Comparison of ENCODE assay signal across 31 mouse cellular contexts in the genomic region with DNA sequence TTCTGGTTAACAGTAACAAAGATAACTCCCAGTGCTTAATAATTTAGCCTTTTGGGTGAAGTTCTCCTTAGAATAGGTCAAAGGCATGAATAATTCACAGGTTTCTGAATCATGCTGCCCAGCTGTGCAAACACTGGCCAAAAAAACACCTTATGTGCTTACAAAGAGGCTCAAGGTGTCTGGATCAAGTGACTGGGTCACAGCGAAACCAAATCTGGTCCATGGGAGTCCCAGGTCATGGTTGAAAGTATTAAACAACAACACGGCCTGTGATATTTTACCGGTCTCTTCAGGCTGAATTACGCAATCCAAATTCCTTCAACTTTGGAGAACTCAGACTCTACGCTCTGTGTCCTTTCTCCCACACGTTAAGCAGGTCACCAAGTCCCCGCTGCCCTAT. TPM values are rescaled to one million over a fixed set of nuclear protein-coding genes. Genes with fewer than 3 reads are reported as not detected.
DNase-seq lines count a peak whose midpoint lies in the region; TF ChIP-seq lines count a peak whose summit lies in the region.
"Had no signal": no experiment of that assay in that cellular context is flagged by ENCODE, and none has a peak within 500 bp of the region (broad histone marks: within the 10 kb centered on the region; RNA-seq: fewer than 3 reads in every experiment).

No protein-coding gene starts in this region.

- no peaks in the 10 kb centered on the region for H3K9me3 ChIP-seq in embryonic facial prominence, embryonic 10.5 days
- H3K9me3 ChIP-seq: embryonic facial prominence, embryonic 12.5 days; heart, embryonic 13.5 days; limb, embryonic 10.5 days; limb, embryonic 15.5 days; midbrain, embryonic 12.5 days; neural tube, embryonic 13.5 days had no signal

- H3K27me3 ChIP-seq in embryonic facial prominence, embryonic 10.5 days (replicated peaks; ENCODE audit: low read depth, poor library complexity, severe bottlenecking), result no peaks in the 10 kb centered on the region
- H3K27me3 ChIP-seq: embryonic facial prominence, embryonic 12.5 days; heart, embryonic 13.5 days; limb, embryonic 15.5 days; midbrain, embryonic 12.5 days; neural tube, embryonic 13.5 days had no signal

- no peak overlapping the region for H3K27ac ChIP-seq in embryonic facial prominence, embryonic 10.5 days (replicated peaks)
- H3K27ac ChIP-seq: embryonic facial prominence, embryonic 12.5 days; heart, embryonic 13.5 days; hindbrain, embryonic 14.5 days; limb, embryonic 10.5 days; limb, embryonic 15.5 days; liver, embryonic 14.5 days; midbrain, embryonic 12.5 days; neural tube, embryonic 13.5 days had no signal

- H3K4me3 ChIP-seq in lung, adult 2 months (replicated peaks; ENCODE audit: extremely low read depth, low read depth, low read length), result no peak overlapping the region
- no peak overlapping the region for H3K4me3 ChIP-seq in embryonic facial prominence, embryonic 10.5 days
- H3K4me3 ChIP-seq: embryonic facial prominence, embryonic 12.5 days; heart, embryonic 13.5 days; limb, embryonic 10.5 days; limb, embryonic 15.5 days; megakaryocyte, embryonic 14.5 days; midbrain, embryonic 12.5 days; neural tube, embryonic 13.5 days had no signal

- DNase-seq in lung, adult 2 months, result peak; percentile 6
- no peak for DNase-seq in lung, postnatal 4 days
- peak; percentile 11 for DNase-seq in embryonic facial prominence, embryonic 10.5 days (ENCODE audit: low spot score)
- DNase-seq in kidney, adult 8-10 months, result peak; percentile 27 to 38
- peak; percentile 10 for DNase-seq in kidney, postnatal 14 days
- no peak for DNase-seq in left cerebral cortex, adult 8-10 months (ENCODE audit: low spot score in 2 of 2)
- no peak for DNase-seq in testis, postnatal 10 days (ENCODE audit: low spot score)
- no peak for DNase-seq in adrenal gland, adult 18-20 months (ENCODE audit: low spot score in 2 of 2)
- DNase-seq: adrenal gland, adult 2 months; adrenal gland, postnatal 36 days; cerebellum, adult 2 months; cerebellum, postnatal 14 days; gastrocnemius, postnatal 25 days; heart, adult 18-20 months; heart, postnatal 10 days had no signal

- H3K4me1 ChIP-seq in lung, adult 2 months (ENCODE audit: control insufficient read depth, insufficient read depth, low read length), result no peaks in the 10 kb centered on the region
- no peaks in the 10 kb centered on the region for H3K4me1 ChIP-seq in embryonic facial prominence, embryonic 10.5 days
- H3K4me1 ChIP-seq: embryonic facial prominence, embryonic 12.5 days; heart, embryonic 13.5 days; limb, embryonic 10.5 days; limb, embryonic 15.5 days; megakaryocyte, embryonic 14.5 days; midbrain, embryonic 12.5 days; neural tube, embryonic 13.5 days had no signal

- no peak for TF ChIP-seq POLR2A in lung, adult 2 months (IDR thresholded peaks at IDR 0.05; ENCODE audit: borderline replicate concordance, extremely low read depth, low read depth, low read length)

- H3K36me3 ChIP-seq in embryonic facial prominence, embryonic 10.5 days (replicated peaks), result no peaks in the 10 kb centered on the region
- H3K36me3 ChIP-seq: embryonic facial prominence, embryonic 12.5 days; heart, embryonic 13.5 days; limb, embryonic 10.5 days; limb, embryonic 15.5 days; midbrain, embryonic 12.5 days; neural tube, embryonic 13.5 days had no signal

- no peak for TF ChIP-seq CTCF in lung, adult 2 months (IDR thresholded peaks at IDR 0.05; ENCODE audit: insufficient read depth, low read length)

- 63% methylated on average over 7 of the region's 7 CpGs for WGBS in lung, adult 2 months
- 81% methylated on average over 7 of the region's 7 CpGs for WGBS in embryonic facial prominence, embryonic 10.5 days

RNA-seq across cellular contexts. Expression of a gene that starts 6.0 kb away (rescaled TPM):
- polyA plus RNA-seq in lung, adult 2 months (2012; rRNA removed), result not detected in 2 replicates
- polyA plus RNA-seq in embryonic facial prominence, embryonic 10.5 days (2016; fragmentation: Nextera tagmentation; extraction: Ambion mirVana), result not detected in 2 replicates
- 1 to 10 TPM; 1.0 to 2.6 (median 1.1) TPM for total RNA-seq in left cerebral cortex, adult 8-10 months (2022)
- not detected for total RNA-seq in adrenal gland, adult 18-20 months (2021)
- total RNA-seq: adrenal gland, adult 2 months; adrenal gland, postnatal 36 days; gastrocnemius, adult 18-20 months; gastrocnemius, postnatal 25 days; heart, adult 18-20 months; heart, postnatal 10 days; hematopoietic stem cell, adult 5-6 weeks; layer of hippocampus, adult 8-10 months; layer of hippocampus, postnatal 25 days; midbrain, postnatal 0 days had no signal
- polyA plus RNA-seq: adrenal gland, adult 2 months; cerebellum, adult 2 months; embryonic facial prominence, embryonic 12.5 days; forebrain, embryonic 14.5 days; heart, embryonic 13.5 days; hindbrain, embryonic 14.5 days; intestine, postnatal 0 days; limb, embryonic 10.5 days; liver, embryonic 14.5 days; midbrain, embryonic 12.5 days; neural tube, embryonic 13.5 days had no signal

RNA-seq across cellular contexts. Expression of a gene that starts 17.8 kb away (rescaled TPM):
- polyA plus RNA-seq in lung, adult 2 months (2012; rRNA removed), result 8.3 and 13.4 TPM in 2 replicates
- 91.4 and 99.3 TPM in 2 replicates for polyA plus RNA-seq in embryonic facial prominence, embryonic 10.5 days (2016; fragmentation: Nextera tagmentation; extraction: Ambion mirVana)
- 10 to 100 TPM; 39.1 to 44.3 (median 40.7) TPM for total RNA-seq in left cerebral cortex, adult 8-10 months (2022)
- 10 to 100 TPM; 43.1 to 51.8 TPM for total RNA-seq in adrenal gland, adult 18-20 months (2021)

Comparison
In these comparisons a context has a peak if more than half of its experiments do, and no peak if none do; other contexts are left out.
1. DNase-seq: peak in lung, adult 2 months (single experiment), embryonic facial prominence, embryonic 10.5 days (single experiment), kidney, adult 8-10 months (2 of 2) and kidney, postnatal 14 days (single experiment); none in lung, postnatal 4 days (0 of 2), left cerebral cortex, adult 8-10 months (0 of 2), testis, postnatal 10 days (single experiment) and adrenal gland, adult 18-20 months (0 of 2).